Mouse (Mus musculus) liver, embryonic 12.5 days (tissue): ENCODE measurements around the gene Cox14. TPM values are rescaled to one million over a fixed set of nuclear protein-coding genes. Genes with fewer than 3 reads are reported as not detected.
"Not testable (repeated sequence)": the region's sequence is repeated elsewhere in the genome, so short reads cannot be mapped to it uniquely, and the experiment has no call there.

Source experiments
- ATAC-seq: fragments of 200-750 bp; cut with Nextera tagmentation; 2 replicates; pipeline ENCODE4 v1.8.0; 2017; ENCODE audit warnings: moderate number of reproducible peaks, mild to moderate bottlenecking, moderate library complexity
- H3K27ac ChIP-seq: fragments of 300-500 bp; sonication (generic); 2 replicates; pipeline ENCODE4 v1.5.1; 2016; ENCODE audit warnings: mild to moderate bottlenecking
- H3K27me3 ChIP-seq: fragments of 300-500 bp; sonication (generic); replicated peaks from 2 replicates; pipeline ENCODE4 v1.6.1; 2016; ENCODE audit warnings: mild to moderate bottlenecking, moderate library complexity
- H3K36me3 ChIP-seq: fragments of 300-500 bp; sonication (generic); 2 replicates; pipeline ENCODE4 v1.6.1; 2016; ENCODE audit warnings: mild to moderate bottlenecking, moderate library complexity
- H3K4me1 ChIP-seq: fragments of 300-500 bp; sonication (generic); 2 replicates; pipeline ENCODE4 v1.6.1; 2016
- H3K4me2 ChIP-seq: fragments of 300-500 bp; sonication (generic); 2 replicates; pipeline ENCODE4 v1.6.1; 2016; ENCODE audit warnings: mild to moderate bottlenecking, moderate library complexity
- H3K4me3 ChIP-seq: fragments of 300-500 bp; sonication (generic); 2 replicates; pipeline ENCODE4 v1.5.1; 2016; ENCODE audit warnings: mild to moderate bottlenecking, moderate library complexity
- H3K9ac ChIP-seq: fragments of 300-500 bp; sonication (generic); 2 replicates; pipeline ENCODE4 v1.6.1; 2016; ENCODE audit warnings: mild to moderate bottlenecking, moderate library complexity
- H3K9me3 ChIP-seq: fragments of 300-500 bp; sonication (generic); replicated peaks from 2 replicates; pipeline ENCODE4 v1.6.1; 2016; ENCODE audit warnings: mild to moderate bottlenecking, moderate library complexity
- WGBS: fragments of 180-500 bp; shearing (Covaris S2); methylation state at CpG from one replicate; pipeline ENCODE4 v1.1.7; 2016; ENCODE audit not compliant: insufficient replicate concordance; 5-methylcytosine and 5-hydroxymethylcytosine counted together
- polyA plus RNA-seq: library from polyadenylated mRNA; unstranded; fragments of >200 nt; fragmentation: Nextera tagmentation; extraction: Ambion mirVana; gene quantifications from 2 replicates; pipeline ENCODE4 v1.2.1, GENCODE M21; 2016

Cox14 gene
- polyA plus RNA-seq, 1 experiment from 2014 or later, result 98.3 TPM

- Histone ChIP-seq H3K27ac (no peak overlapping the region), H3K4me3 (no peak overlapping the region), H3K36me3 (0 out of 2 replicates have a peak, but pooled peaks cover 5% of the 10 kb centered on the region), H3K4me1 (peaks cover 48% of the 10 kb centered on the region), H3K27me3 (0 out of 2 replicates have a peak, but pooled peaks cover 3% of the 10 kb centered on the region), H3K9ac (no peak overlapping the region), H3K9me3 (no peaks in the 10 kb centered on the region), H3K4me2 (no peak overlapping the region)
- WGBS, result 76% methylated on average over 25 of the region's 25 CpGs
- no peak for ATAC-seq
Measured at GRCm38 (mm10) chr15:99721921-99722743, 3.3 kb upstream of the Cox14 start.

GRCm38 (mm10) chr15:99723120-99723514 lies 2.3 kb upstream of the Cox14 start:
- Histone ChIP-seq H3K36me3 (peaks cover 13% of the 10 kb centered on the region), H3K9ac (no peak overlapping the region), H3K9me3 (no peaks in the 10 kb centered on the region), H3K4me1 (peaks cover 42% of the 10 kb centered on the region), H3K27me3 (0 out of 2 replicates have a peak, but pooled peaks cover 3% of the 10 kb centered on the region), H3K4me2 (peak overlapping the region; percentile 30), H3K27ac (peak overlapping the region; percentile 89), H3K4me3 (no peak overlapping the region)
- ATAC-seq, result no peak
- WGBS, result 35% methylated on average over 10 of the region's 10 CpGs

- H3K4me1 ChIP-seq, result peaks cover 42% of the 10 kb centered on the region
- H3K4me2 ChIP-seq, result peak overlapping the region; percentile 89
- peaks cover 19% of the 10 kb centered on the region for H3K36me3 ChIP-seq
- no peak for ATAC-seq
- WGBS, result 28% methylated on average over 11 of the region's 11 CpGs
- 0 out of 2 replicates have a peak overlapping the region, but pooled peaks have one; percentile 95 for H3K4me3 ChIP-seq
- H3K27ac ChIP-seq, result peak overlapping the region; percentile 89
- 0 out of 2 replicates have a peak, but pooled peaks cover under 1% of the 10 kb centered on the region for H3K9me3 ChIP-seq
- H3K9ac ChIP-seq, result peak overlapping the region; percentile 45; the same call in 1 of the 2 replicates
- H3K27me3 ChIP-seq, result 0 out of 2 replicates have a peak, but pooled peaks cover 3% of the 10 kb centered on the region
Measured at GRCm38 (mm10) chr15:99723515-99724291, 1.7 kb upstream of the Cox14 start.

GRCm38 (mm10) chr15:99724292-99725021 lies 961 bp upstream of the Cox14 start:
- Histone ChIP-seq H3K27me3 (0 out of 2 replicates have a peak, but pooled peaks cover 3% of the 10 kb centered on the region), H3K4me1 (peaks cover 42% of the 10 kb centered on the region), H3K4me2 (peak overlapping the region; percentile 89), H3K9ac (peak overlapping the region; percentile 45), H3K9me3 (0 out of 2 replicates have a peak, but pooled peaks cover 5% of the 10 kb centered on the region), H3K27ac (peak overlapping the region; percentile 89), H3K4me3 (peak overlapping the region; percentile 95), H3K36me3 (peaks cover 27% of the 10 kb centered on the region)
- ATAC-seq, result no peak
- WGBS, result 16% methylated on average over 16 of the region's 16 CpGs

- peak overlapping the region; percentile 94 for H3K9ac ChIP-seq
- H3K4me3 ChIP-seq, result peak overlapping the region; percentile 95
- no peak overlapping the region for H3K27ac ChIP-seq
- H3K4me2 ChIP-seq, result peak overlapping the region; percentile 89
- 0 out of 2 replicates have a peak, but pooled peaks cover 5% of the 10 kb centered on the region for H3K9me3 ChIP-seq
- H3K4me1 ChIP-seq, result peaks cover 42% of the 10 kb centered on the region
- H3K36me3 ChIP-seq, result peaks cover 22% of the 10 kb centered on the region
- no peak for ATAC-seq
- H3K27me3 ChIP-seq, result 0 out of 2 replicates have a peak, but pooled peaks cover 3% of the 10 kb centered on the region
- 66% methylated on average over 2 of the region's 2 CpGs for WGBS
Measured at GRCm38 (mm10) chr15:99726549-99726948, 1.1 kb downstream of the Cox14 start.

- not testable (repeated sequence) for H3K27me3 ChIP-seq, H3K9me3 ChIP-seq, H3K9ac ChIP-seq, H3K4me3 ChIP-seq, H3K27ac ChIP-seq, ATAC-seq
- Histone ChIP-seq H3K4me1 (peaks cover 42% of the 10 kb centered on the region), H3K36me3 (peaks cover 22% of the 10 kb centered on the region), H3K4me2 (peak overlapping the region; percentile 89)
- WGBS, result 83% methylated on average over 4 of the region's 5 CpGs
Measured at GRCm38 (mm10) chr15:99727039-99727438, 1.6 kb downstream of the Cox14 start.

GRCm38 (mm10) chr15:99727525-99727924 lies 2.1 kb downstream of the Cox14 start:
- Histone ChIP-seq H3K4me2 (no peak overlapping the region), H3K27me3 (0 out of 2 replicates have a peak, but pooled peaks cover 3% of the 10 kb centered on the region), H3K27ac (no peak overlapping the region), H3K9ac (no peak overlapping the region), H3K9me3 (0 out of 2 replicates have a peak, but pooled peaks cover 5% of the 10 kb centered on the region), H3K36me3 (peaks cover 22% of the 10 kb centered on the region), H3K4me1 (peaks cover 39% of the 10 kb centered on the region), H3K4me3 (no peak overlapping the region)
- 89% methylated on average over 12 of the region's 12 CpGs for whole genome bisulfite sequencing
- no peak for ATAC-seq

GRCm38 (mm10) chr15:99728211-99728610 lies 2.8 kb downstream of the Cox14 start:
- Histone ChIP-seq H3K27me3 (0 out of 2 replicates have a peak, but pooled peaks cover 3% of the 10 kb centered on the region), H3K9me3 (0 out of 2 replicates have a peak, but pooled peaks cover 5% of the 10 kb centered on the region), H3K4me1 (peaks cover 32% of the 10 kb centered on the region), H3K36me3 (peaks cover 27% of the 10 kb centered on the region), H3K4me2 (no peak overlapping the region), H3K4me3 (no peak overlapping the region), H3K27ac (no peak overlapping the region), H3K9ac (no peak overlapping the region)
- WGBS, result 89% methylated on average over 5 of the region's 5 CpGs
- ATAC-seq, result no peak

GRCm38 (mm10) chr15:99729056-99729783 lies 3.8 kb downstream of the Cox14 start:
- Histone ChIP-seq H3K9ac (no peak overlapping the region), H3K36me3 (peaks cover 32% of the 10 kb centered on the region), H3K4me2 (no peak overlapping the region), H3K9me3 (0 out of 2 replicates have a peak, but pooled peaks cover 5% of the 10 kb centered on the region), H3K4me1 (peaks cover 22% of the 10 kb centered on the region), H3K27me3 (no peaks in the 10 kb centered on the region), H3K4me3 (no peak overlapping the region), H3K27ac (no peak overlapping the region)
- WGBS, result 93% methylated on average over 3 of the region's 4 CpGs
- ATAC-seq, result no peak

- H3K4me3 ChIP-seq, result no peak overlapping the region
- ATAC-seq, result no peak
- no peak overlapping the region for H3K4me2 ChIP-seq
- H3K4me1 ChIP-seq, result peaks cover 9% of the 10 kb centered on the region
- no peak overlapping the region for H3K9ac ChIP-seq
- H3K27ac ChIP-seq, result no peak overlapping the region
- H3K9me3 ChIP-seq, result 0 out of 2 replicates have a peak, but pooled peaks cover 5% of the 10 kb centered on the region
- H3K27me3 ChIP-seq, result no peaks in the 10 kb centered on the region
- H3K36me3 ChIP-seq, result peaks cover 48% of the 10 kb centered on the region
- WGBS, result 89% methylated on average over 2 of the region's 2 CpGs
Measured at GRCm38 (mm10) chr15:99731167-99731566, 5.7 kb downstream of the Cox14 start.
